Mouse (Mus musculus): ENCODE results near the gene Hcfc1. TPM values are rescaled to one million over a fixed set of nuclear protein-coding genes. Genes with fewer than 3 reads are reported as not detected.

Gene Hcfc1
- total RNA-seq, 1 experiment from 2014 or later, result 24.5 TPM

Other genes starting within 250 kb of the Hcfc1 start
- 23.6 to 41.6 TPM (median 26.6 TPM) in 3 replicates for gene Abcd1, start 249.8 kb downstream of the Hcfc1 start, total RNA-seq (2017)
- gene Plxnb3, start 209.3 kb downstream of the Hcfc1 start, total RNA-seq (2017), result 2.7 to 6.1 TPM (median 3.9 TPM) in 3 replicates
- gene Srpk3, start 192.0 kb downstream of the Hcfc1 start, total RNA-seq (2017), result 12.0 to 20.5 TPM (median 19.1 TPM) in 3 replicates
- 95.4 to 128 TPM (median 113 TPM) in 3 replicates for gene Idh3g, start 179.5 kb downstream of the Hcfc1 start, total RNA-seq (2017)
- 136 to 151 TPM (median 138 TPM) in 3 replicates for gene Ssr4, start 179.3 kb downstream of the Hcfc1 start, total RNA-seq (2017)
- gene Pdzd4, start 141.4 kb downstream of the Hcfc1 start, total RNA-seq (2017), result 0.68 to 2.9 TPM (median 1.9 TPM) in 3 replicates
- gene Avpr2, start 74.3 kb downstream of the Hcfc1 start, total RNA-seq (2017), result 0.96 to 1.9 TPM (median 1.3 TPM) in 3 replicates
- 59.8 to 83.7 TPM (median 81.0 TPM) in 3 replicates for gene L1cam, start 70.3 kb downstream of the Hcfc1 start, total RNA-seq (2017)
- 164 to 232 TPM (median 166 TPM) in 3 replicates for gene Arhgap4, start 44.5 kb downstream of the Hcfc1 start, total RNA-seq (2017)
- gene Naa10, start 44.4 kb downstream of the Hcfc1 start, total RNA-seq (2017), result 32.0 to 50.3 TPM (median 42.9 TPM) in 3 replicates
- 15.9 to 27.6 TPM (median 20.8 TPM) in 3 replicates for gene Renbp, start 35.5 kb downstream of the Hcfc1 start, total RNA-seq (2017)
- 44.2 to 65.0 TPM (median 58.3 TPM) in 3 replicates for gene Irak1, start 57.6 kb upstream of the Hcfc1 start, total RNA-seq (2017)
- gene Opn1mw, start 161.1 kb upstream of the Hcfc1 start, total RNA-seq (2017), result not detected in 3 replicates
- gene Mecp2, start 169.0 kb upstream of the Hcfc1 start, total RNA-seq (2017), result 22.6 to 35.0 TPM (median 27.3 TPM) in 3 replicates
- not detected in 3 replicates for gene Tex28, start 201.5 kb upstream of the Hcfc1 start, total RNA-seq (2017)
- gene Tktl1, start 210.9 kb upstream of the Hcfc1 start, total RNA-seq (2017), result not detected in 3 replicates